Mouse (Mus musculus) A20 (cell line): ENCODE results near the gene Igf1r.
A peak's percentile ranks its signal among the peaks of the same experiment; 100 is the strongest.

Experiments
- DNase-seq: peaks from one replicate; pipeline ENCODE4 v3.0.0-alpha.2; 2011; ENCODE audit warnings: low read depth, low spot score

Igf1r gene

DNA sequence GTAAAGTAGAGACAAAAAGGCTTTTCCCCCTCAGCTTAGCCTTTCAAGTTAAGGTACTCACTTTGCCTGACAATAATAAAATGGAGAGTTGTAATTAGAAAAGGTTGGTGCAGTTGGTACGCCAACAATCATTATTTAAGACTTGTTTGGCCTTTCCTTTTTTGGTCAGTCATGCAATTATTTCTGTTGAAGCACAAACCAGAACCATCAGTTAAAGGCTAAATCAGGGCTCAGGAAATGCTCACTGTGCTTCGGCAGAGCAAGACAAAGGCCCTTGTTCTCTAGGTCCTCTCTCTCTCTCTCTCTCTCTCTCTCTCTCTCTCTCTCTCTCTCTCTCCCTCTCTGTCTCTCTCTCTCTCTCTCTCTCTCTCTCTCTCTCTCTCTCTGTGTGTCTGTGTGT is 165.4 kb downstream of the Igf1r start:
- no peak for DNase-seq

DNA sequence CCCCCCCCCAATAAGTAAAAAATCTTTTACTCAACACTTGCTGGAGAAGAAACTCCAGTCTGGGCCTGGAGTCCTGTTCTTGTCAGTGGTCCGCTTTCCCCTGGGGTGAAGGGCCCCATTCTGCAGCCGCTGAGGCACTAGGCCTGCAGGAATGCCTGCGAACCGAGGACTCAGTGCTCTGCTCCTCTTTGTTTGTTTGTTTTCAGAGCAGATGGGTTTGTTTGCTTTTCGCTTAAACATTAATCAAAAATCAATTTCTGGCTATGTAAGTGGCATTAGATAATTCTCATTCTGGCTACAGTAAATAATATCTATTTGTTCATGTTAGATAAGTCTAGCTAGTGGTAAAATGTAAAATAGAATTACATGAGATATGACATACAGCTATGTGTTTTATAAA is 167.0 kb downstream of the Igf1r start:
- no peak for DNase-seq

DNA sequence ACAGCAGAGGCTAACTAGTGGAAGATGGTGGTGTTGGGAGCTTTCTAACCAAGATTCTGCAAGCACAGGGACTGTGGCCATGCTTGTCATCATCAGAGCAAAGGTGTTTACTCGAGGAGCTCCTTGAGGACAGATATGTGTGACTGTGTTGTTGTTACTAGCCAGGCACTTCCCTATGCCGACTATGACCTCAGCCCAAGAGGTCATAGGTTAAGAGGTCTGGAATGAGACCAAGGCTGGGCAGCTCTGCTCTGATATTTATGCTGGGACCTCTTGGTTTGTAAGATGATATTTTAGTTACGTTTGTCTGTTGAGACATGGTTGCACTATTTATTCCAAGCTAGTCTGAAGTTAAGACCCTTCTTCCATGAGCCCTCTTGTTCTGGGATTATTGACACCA is 169.8 kb downstream of the Igf1r start:
- no peak for DNase-seq

DNA sequence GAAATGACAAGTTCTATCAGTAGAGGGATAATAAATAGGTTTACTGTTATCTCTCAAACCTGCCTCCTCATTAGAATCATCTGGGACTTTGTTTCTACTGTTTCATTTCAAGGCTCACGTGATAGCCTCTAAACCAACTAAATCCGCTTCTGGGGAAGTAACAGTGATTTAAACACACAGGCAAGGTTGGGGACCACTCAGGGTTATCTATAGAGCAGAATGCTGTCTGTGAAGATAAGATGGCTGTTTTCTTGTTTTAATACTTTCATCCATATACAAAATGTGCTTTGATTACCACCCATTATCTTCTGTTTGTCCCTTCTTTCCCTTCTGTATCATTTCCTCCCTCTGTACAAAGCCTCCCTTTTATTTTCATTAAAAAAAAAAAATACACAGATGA is 172.7 kb downstream of the Igf1r start:
- no peak for DNase-seq

GRCm38 (mm10) chr7:68127799-68128261 is 175.2 kb downstream of the Igf1r start:
- peak; percentile 64 for DNase-seq

- no peak for DNase-seq
Observed at GRCm38 (mm10) chr7:68128271-68128674, 175.6 kb downstream of the Igf1r start.

- peak; percentile 97 for DNase-seq
Observed at GRCm38 (mm10) chr7:68129077-68129511, 176.5 kb downstream of the Igf1r start.

- DNase-seq = peak; percentile 83
Observed at GRCm38 (mm10) chr7:68129546-68130253, 177.1 kb downstream of the Igf1r start.

DNA sequence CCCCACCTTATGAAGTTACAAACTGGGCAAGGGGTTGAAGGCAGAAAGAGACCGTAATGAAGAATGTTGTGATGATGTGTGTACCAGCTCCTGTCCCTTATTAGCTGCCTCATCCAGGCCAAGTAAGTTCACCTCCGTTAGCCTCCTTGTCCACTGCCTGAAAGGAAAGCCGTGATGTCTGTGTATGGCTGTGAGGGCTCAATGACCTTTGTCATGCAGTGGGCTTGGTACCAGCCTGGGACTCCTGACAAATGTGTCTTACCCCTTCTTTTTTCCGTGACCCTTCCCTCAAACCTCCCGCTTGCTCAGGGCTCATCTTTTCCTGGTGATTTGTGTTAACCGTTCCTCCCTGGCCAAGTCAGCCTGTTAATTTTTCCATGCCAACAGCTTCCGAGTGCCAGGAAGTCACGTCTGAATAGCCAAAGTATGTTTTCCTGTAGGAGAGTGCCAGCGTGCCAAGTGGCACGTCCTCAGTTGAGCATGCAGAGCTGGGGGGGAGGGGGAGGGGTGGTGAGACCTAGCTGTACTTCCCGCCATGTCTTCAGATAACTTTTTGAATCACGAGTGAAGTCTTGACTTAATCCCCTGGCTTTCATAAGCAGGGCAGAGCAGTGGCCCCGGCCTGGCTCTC is 178.4 kb downstream of the Igf1r start:
- DNase-seq = no peak

DNA sequence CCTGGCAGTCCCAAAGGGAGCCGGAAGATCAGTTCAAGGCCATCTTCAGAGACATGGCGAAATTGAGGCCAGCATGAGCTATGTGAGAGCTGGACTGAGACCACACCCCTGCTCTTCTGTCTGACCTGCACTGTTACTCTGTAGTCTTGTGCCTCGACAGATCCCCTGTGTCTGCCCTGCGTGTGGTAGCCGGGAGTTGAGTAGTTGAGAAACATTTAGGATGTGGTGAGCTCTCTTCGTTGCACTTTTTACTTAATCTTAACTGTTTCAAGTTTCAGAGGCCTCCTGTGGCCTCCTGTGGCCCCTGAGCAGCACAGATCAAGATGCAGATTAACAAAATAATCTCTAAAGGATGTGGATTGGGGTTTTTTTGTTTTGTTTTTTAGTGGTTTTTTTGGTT is 181.1 kb downstream of the Igf1r start:
- no peak for DNase-seq

DNA sequence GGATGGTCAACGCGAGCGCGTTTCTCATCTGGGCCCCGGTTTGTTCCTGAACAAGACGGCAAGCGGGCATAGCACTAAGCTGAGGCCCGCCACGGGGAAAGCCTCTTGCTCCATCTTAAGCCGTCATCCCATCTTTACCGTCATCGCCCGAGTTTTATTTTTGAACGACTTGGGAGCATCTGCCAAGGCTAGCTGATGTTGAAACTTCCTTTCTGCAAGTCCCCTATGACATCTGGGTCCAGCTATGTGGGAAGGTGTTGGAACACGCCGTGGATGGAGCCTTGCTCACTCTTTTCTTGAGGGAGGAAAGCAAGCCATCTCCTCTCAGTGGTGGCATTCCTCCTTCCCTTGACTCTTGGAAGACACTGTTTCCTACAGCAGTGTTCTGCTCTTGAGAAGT is 182.3 kb downstream of the Igf1r start:
- no peak for DNase-seq

DNA sequence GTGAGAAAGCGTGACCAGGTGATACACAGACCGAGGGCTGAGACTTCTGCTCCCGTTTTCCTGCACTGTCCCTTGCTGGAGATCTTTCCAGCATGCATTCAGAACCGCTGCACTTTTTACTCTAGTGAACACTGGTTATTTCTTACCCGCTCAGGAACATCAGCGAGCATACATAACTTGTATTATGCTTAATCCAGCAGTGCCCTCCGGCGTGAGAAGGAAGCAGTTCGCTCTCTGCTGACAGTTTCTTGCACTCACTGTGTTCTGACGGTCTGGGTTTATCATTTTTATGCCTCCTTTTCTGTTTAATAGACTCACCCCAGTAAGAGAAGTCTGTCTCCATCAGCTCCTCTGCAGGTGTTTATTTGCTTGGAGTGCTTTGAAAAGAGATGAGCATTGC is 183.4 kb downstream of the Igf1r start:
- peak; percentile 46 for DNase-seq

GRCm38 (mm10) chr7:68139384-68139783 is 186.8 kb downstream of the Igf1r start:
- DNase-seq = no peak

GRCm38 (mm10) chr7:68140041-68140807 is 187.6 kb downstream of the Igf1r start:
- DNase-seq = no peak

- DNase-seq = no peak
Observed at GRCm38 (mm10) chr7:68144266-68144665, 191.6 kb downstream of the Igf1r start.

DNA sequence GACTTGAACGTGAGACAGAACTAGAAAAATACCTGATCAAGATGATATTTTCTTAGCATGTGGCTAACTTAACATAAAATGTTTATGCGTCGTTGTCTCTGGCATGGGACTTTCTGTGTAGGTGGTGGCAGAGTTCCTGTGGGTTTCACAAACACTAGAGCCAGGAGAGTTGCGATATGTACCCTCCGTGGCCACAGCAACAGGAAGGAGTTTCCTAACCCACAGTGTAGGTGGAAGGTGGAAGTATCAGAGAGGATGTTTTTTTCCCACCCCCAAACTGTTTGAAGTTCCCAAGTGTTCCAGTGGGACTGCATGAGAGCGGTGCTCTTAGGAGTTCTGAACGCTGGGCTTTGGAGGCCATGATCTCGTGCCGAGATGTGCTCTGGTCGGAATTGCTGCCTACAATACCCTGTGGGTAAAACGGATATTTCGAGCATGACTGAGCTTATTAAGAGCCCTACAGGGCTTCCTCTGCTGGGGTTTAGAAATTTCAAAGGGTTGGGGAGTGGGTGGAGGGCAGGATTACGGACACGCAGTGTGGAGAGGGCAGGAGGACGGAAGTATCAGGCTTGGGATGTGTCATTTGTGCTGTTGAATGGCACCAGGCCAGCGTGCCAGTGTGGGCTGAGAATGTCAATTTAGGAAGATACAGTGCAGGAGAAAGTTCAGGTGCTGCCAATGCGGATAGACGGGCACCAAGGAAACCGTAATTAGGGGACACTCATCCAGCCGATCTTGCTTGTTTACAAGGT is 195.8 kb downstream of the Igf1r start:
- DNase-seq = no peak

- no peak for DNase-seq
Observed at GRCm38 (mm10) chr7:68151892-68152291, 199.3 kb downstream of the Igf1r start.

DNA sequence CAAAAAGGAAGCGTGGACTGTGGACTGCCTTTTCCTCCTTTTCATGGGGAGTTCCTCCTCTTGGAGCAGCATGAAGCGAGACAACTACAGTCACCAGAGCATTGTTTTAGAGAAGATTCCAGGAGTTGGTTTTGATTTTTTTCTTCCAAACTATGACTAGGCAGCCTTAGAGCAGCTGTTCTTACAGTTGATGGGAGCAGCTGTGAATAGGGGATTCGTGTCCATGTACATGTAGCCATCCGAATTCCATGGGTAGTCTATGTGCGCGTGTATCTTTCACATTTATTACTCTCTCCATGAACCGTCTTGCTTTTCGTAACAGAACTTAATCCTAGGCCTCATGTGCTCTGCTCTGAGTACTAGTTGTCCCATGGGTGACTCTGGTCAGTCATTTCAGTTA is 199.8 kb downstream of the Igf1r start:
- no peak for DNase-seq

- no peak for DNase-seq
Observed at GRCm38 (mm10) chr7:68153269-68153668, 200.6 kb downstream of the Igf1r start.

DNA sequence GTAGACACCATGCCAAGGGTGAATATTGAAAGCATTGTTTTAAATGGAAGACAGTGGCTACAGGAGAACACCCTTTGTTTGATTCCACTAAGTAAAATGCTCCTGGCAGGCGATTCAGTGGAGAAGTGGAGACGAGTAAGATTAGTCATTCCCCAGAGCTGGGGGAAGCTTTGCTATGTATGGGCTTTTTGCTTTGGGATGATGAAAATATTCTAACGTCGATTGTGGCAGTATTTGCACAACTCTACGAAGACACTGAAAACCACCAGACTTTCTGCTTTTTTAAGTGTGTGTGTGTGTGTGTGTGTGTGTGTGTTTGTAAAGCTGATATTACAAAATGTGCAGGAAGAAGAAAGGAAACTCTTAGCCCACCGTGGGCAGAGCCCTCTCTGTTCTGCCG is 202.0 kb downstream of the Igf1r start:
- no peak for DNase-seq

- DNase-seq = no peak
Observed at GRCm38 (mm10) chr7:68160094-68160791, 207.6 kb downstream of the Igf1r start.
